Mouse (Mus musculus) C2C12 (cell line): ENCODE measurements around the gene Calhm3. TPM values are rescaled to one million over a fixed set of nuclear protein-coding genes. Genes with fewer than 3 reads are reported as not detected.

Source experiments
- H3K27me3 ChIP-seq: one replicate; pipeline ENCODE4 v1.6.1; 2011; ENCODE audit not compliant: control insufficient read depth, insufficient read depth, insufficient read length
- H3K36me3 ChIP-seq: one replicate; pipeline ENCODE4 v1.6.1; 2011; ENCODE audit not compliant: control insufficient read depth, insufficient read depth
- H3K4me3 ChIP-seq: one replicate; pipeline ENCODE4 v1.5.1; 2011; ENCODE audit warnings: mild to moderate bottlenecking, control low read depth; ENCODE audit not compliant: poor library complexity, insufficient read depth, severe bottlenecking
- H3K79me2 ChIP-seq: one replicate; pipeline ENCODE4 v1.6.1; 2011; ENCODE audit not compliant: control insufficient read depth, insufficient read depth
- H3K79me3 ChIP-seq: one replicate; pipeline ENCODE4 v1.6.1; 2011; ENCODE audit warnings: low read depth, control low read depth
- H3ac ChIP-seq: one replicate; pipeline ENCODE3; 2011; ENCODE audit warnings: low read depth; ENCODE audit not compliant: control insufficient read depth, insufficient read length
- CEBPB ChIP-seq: IDR thresholded peaks from one replicate; pipeline ENCODE4 v1.6.1; 2011; ENCODE audit warnings: low read depth, mild to moderate bottlenecking, control low read depth, moderate library complexity
- CTCF ChIP-seq: IDR thresholded peaks from one replicate; pipeline ENCODE4 v1.5.1; 2011; ENCODE audit not compliant: control insufficient read depth, insufficient read depth, insufficient read length
- FOSL1 ChIP-seq: IDR thresholded peaks from one replicate; pipeline ENCODE4 v1.8.0; 2011; ENCODE audit warnings: mild to moderate bottlenecking, low read length; ENCODE audit not compliant: poor library complexity, insufficient read depth, severe bottlenecking
- MAX ChIP-seq: IDR thresholded peaks from one replicate; pipeline ENCODE4 v1.6.1; 2011; ENCODE audit warnings: mild to moderate bottlenecking, control low read depth
- MYOD1 ChIP-seq: IDR thresholded peaks from one replicate; pipeline ENCODE4 v1.6.1; 2011; ENCODE audit warnings: low read depth; ENCODE audit not compliant: control insufficient read depth, insufficient read length
- MYOG ChIP-seq: IDR thresholded peaks from one replicate; pipeline ENCODE4 v1.6.1; 2011; ENCODE audit not compliant: control insufficient read depth, insufficient read length; ENCODE audit errors: extremely low read depth
- USF1 ChIP-seq: IDR thresholded peaks from one replicate; pipeline ENCODE4 v1.6.1; 2011; ENCODE audit warnings: low read depth, mild to moderate bottlenecking, control low read depth, moderate library complexity
- polyA plus RNA-seq: library from polyadenylated mRNA; unstranded; fragments of >200 nt; fragmentation: generic; extraction: Trizol; gene quantifications from one replicate; pipeline ENCODE4 v1.2.1, GENCODE M21; 2012; ENCODE audit warnings: missing spikeins

Calhm3 gene
- polyA plus RNA-seq, 1 experiment, result not detected

DNA sequence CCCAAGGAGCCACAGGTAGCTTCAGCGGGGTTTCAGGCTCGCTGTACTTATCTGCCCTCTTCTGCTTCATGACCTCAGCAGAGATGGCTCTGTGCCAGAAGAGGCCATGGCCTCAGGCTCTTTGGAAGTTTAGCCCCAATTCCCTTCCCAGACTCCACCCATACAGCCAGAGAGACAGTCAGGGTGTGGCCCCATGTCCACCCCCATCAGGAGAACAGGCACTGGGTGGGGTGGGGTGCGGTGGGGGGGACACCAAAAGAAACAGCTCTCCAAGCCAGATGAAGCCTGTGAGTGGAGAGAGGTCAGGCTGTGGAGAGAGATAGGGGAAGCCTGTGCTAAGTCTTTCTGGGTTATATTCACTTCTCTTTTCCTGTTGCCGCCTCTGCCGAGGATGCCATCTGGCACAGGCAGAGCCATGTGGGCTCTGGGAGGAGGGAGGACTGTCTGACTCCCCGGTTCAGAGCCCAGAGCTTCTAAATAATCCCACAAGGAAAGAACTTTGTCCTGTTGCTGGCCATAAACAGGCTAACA, 20.4 kb downstream of the Calhm3 start:
- Histone ChIP-seq H3K36me3 (peaks cover 5% of the 10 kb centered on the region), H3K79me3 (no peaks in the 10 kb centered on the region), H3K27me3 (no peaks in the 10 kb centered on the region), H3K4me3 (no peak overlapping the region), H3ac (no peak overlapping the region), H3K79me2 (no peaks in the 10 kb centered on the region)
- TF ChIP-seq CTCF (no peak), MYOD1 (no peak), CEBPB (no peak), USF1 (no peak), MYOG (no peak), MAX (no peak), FOSL1 (no peak)

DNA sequence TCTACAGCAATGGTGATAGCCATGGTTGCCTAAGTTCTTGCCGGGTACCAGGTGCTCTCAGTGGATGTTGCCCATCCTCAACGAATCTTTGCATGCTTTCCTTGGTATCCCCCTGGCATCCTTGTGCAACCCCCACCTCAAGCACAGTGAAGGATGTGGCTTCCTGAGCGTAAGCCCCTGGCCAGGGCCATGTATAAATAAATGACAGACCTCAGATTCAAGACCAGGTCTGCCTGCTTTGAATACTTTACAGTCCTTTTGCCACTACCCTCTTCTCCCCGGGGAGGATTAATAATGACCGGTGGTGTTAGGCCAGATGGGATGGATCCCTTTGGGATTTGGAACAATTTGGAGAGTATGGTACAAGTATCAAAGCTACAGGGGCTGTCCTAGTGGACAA, 21.4 kb downstream of the Calhm3 start:
- Histone ChIP-seq H3K79me3 (no peaks in the 10 kb centered on the region), H3K27me3 (no peaks in the 10 kb centered on the region), H3K79me2 (no peaks in the 10 kb centered on the region), H3ac (no peak overlapping the region), H3K36me3 (peaks cover 14% of the 10 kb centered on the region), H3K4me3 (no peak overlapping the region)
- TF ChIP-seq CTCF, result no peak
- no peak for TF ChIP-seq USF1
- no peak for TF ChIP-seq MAX
- no peak for TF ChIP-seq MYOD1
- no peak for TF ChIP-seq MYOG
- no peak for TF ChIP-seq CEBPB
- TF ChIP-seq FOSL1, result no peak

DNA sequence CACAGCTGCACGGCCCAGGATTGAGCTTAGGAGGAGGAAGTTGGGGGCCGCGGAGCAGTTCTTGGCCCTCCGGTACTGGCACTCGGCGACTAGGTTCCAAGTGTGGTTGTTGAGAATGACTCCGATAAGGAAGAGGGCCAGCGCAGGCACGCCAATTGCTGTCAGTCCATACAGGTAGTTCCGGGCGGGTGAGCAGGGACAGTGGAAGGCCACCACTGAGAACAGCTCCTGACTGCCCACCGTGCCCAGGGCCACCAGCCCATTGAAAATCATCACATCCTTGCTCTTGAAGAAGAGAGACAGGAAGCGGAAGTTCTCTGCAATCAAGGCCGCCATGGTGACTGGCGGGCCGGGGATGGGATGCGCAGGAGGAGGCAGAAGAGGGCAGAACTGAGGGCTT, 22.0 kb downstream of the Calhm3 start:
- H3K36me3 ChIP-seq, result peaks cover 20% of the 10 kb centered on the region
- TF ChIP-seq USF1 (no peak), MYOD1 (no peak), CEBPB (no peak), MAX (no peak), FOSL1 (no peak), CTCF (no peak), MYOG (no peak)
- H3K79me2 ChIP-seq, result no peaks in the 10 kb centered on the region
- no peak overlapping the region for H3ac ChIP-seq
- H3K79me3 ChIP-seq, result no peaks in the 10 kb centered on the region
- H3K27me3 ChIP-seq, result no peaks in the 10 kb centered on the region
- no peak overlapping the region for H3K4me3 ChIP-seq

DNA sequence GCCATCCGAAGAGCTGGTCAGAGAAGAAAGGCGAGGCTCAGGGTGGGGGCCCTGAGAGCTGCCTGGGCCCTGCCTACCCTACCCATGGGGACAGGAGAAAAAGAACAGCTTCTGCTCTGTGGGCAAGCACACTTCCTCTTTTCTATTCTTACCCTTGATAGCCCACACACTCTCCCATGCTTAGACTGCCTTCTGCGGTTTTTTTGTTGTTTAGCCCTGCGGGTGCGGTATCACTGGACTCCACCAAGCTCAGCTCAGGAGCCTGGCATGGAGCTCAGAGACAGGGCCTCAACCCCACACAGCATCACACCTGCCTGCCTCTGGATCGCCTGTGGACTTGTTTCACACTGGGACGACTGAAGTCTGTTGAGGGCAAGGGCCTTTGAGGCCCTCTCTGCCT, 24.4 kb downstream of the Calhm3 start:
- TF ChIP-seq CEBPB, result no peak
- no peak for TF ChIP-seq CTCF
- no peak for TF ChIP-seq FOSL1
- TF ChIP-seq USF1, result no peak
- TF ChIP-seq MYOD1, result no peak
- Histone ChIP-seq H3K27me3 (no peaks in the 10 kb centered on the region), H3K4me3 (no peak overlapping the region), H3K79me3 (no peaks in the 10 kb centered on the region), H3ac (no peak overlapping the region), H3K36me3 (peaks cover 44% of the 10 kb centered on the region), H3K79me2 (no peaks in the 10 kb centered on the region)

- no peak overlapping the region for H3ac ChIP-seq
- TF ChIP-seq MYOD1 (no peak), FOSL1 (no peak), MAX (no peak), CTCF (no peak), MYOG (no peak), CEBPB (no peak), USF1 (no peak)
- H3K36me3 ChIP-seq, result peaks cover 69% of the 10 kb centered on the region
- H3K4me3 ChIP-seq, result no peak overlapping the region
- H3K27me3 ChIP-seq, result no peaks in the 10 kb centered on the region
- no peaks in the 10 kb centered on the region for H3K79me2 ChIP-seq
- H3K79me3 ChIP-seq, result no peaks in the 10 kb centered on the region
These were observed 26.9 kb downstream of the Calhm3 start for GRCm38 (mm10) chr19:47130551-47131125.

DNA sequence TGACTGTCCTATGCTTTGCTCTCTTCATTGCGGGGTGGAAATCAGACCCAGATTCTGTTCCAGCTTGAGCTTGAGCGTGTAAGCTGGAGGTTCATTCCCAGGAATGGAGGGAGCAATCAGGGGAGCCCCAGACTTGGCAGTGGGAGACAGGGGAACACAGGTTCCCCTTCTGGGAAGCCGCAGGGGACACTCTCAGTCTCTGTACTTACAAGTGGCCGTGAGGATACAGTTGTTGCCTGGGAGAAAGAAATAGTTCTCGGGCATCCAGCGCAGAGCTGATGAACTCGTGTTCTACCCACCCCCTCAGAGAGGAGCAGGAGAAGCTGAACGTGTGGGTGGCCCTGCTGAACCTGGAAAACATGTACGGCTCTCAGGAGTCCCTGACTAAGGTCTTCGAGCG, 28.7 kb downstream of the Calhm3 start:
- H3K79me3 ChIP-seq, result no peaks in the 10 kb centered on the region
- H3K27me3 ChIP-seq, result no peaks in the 10 kb centered on the region
- no peak overlapping the region for H3ac ChIP-seq
- no peak for TF ChIP-seq USF1
- no peak for TF ChIP-seq CTCF
- TF ChIP-seq CEBPB, result no peak
- no peak for TF ChIP-seq MAX
- TF ChIP-seq MYOD1, result no peak
- TF ChIP-seq FOSL1, result no peak
- no peak for TF ChIP-seq MYOG
- no peak overlapping the region for H3K4me3 ChIP-seq
- no peaks in the 10 kb centered on the region for H3K79me2 ChIP-seq
- peaks cover 88% of the 10 kb centered on the region for H3K36me3 ChIP-seq
